Mouse (Mus musculus): ENCODE results near the gene Akna.

Gene Akna

GRCm38 (mm10) chr4:63403040-63403959 is at the start of gene Akna:
Gene Akna, minus strand, starts transcription at chr4:63403354.
- DNase-seq (ENCODE audit: low spot score): peak; percentile 70

DNA sequence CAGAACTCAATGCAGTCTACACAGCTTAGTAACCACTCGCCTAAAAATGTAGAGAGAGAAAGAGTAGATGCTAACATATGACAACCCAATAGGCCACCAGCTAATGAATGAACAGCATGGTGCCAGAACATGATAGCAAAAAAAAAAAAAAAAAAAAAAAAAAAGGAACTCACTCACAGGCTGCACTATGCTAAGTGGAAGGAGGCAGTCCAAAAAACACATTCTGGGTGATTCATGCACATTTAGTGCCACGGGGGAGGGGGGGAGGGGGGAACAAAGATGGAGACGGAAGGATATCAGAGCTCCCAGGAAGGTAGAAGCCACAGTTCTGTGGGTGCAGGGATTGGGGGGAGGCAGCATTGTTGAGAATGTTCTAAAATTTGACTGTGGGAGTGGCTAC is 49.4 kb upstream of the Akna start:
- no peak for DNase-seq (ENCODE audit: low spot score)

GRCm38 (mm10) chr4:63450551-63450950 is 47.4 kb upstream of the Akna start:
- DNase-seq (ENCODE audit: low spot score): no peak

DNA sequence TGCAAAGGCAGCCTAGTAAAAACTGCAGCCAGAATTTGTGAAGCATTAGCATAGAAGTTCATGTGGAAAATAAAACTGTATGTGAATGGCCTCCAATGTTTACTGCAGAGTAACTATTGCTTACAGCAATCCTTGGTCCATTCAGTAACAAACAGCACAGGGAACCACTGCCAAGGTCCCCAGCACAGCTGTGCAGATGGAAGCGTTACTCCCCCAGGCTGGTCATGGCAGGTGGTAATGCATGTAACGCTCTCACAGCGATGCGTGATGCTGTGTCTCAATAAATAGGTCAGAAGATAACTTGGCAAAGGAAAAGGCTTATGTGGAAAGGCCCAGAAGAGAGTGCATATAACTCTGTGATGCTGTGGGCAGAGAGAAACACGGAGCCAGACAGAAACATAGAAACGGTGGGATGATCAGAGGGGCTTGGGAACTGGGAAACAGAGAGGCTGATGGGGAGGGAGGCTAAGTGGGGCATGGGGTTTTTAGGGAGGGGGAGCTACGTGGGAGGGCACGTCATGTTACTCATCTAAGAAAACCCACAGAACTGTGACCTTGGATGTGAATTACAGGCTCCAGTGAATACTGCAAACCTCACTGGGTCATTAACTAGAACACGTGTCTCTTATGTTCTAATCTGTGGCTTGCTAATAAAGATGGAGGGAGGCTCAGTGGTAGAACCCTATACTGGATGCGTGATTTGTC is 41.4 kb upstream of the Akna start:
- DNase-seq (ENCODE audit: low spot score): no peak

DNA sequence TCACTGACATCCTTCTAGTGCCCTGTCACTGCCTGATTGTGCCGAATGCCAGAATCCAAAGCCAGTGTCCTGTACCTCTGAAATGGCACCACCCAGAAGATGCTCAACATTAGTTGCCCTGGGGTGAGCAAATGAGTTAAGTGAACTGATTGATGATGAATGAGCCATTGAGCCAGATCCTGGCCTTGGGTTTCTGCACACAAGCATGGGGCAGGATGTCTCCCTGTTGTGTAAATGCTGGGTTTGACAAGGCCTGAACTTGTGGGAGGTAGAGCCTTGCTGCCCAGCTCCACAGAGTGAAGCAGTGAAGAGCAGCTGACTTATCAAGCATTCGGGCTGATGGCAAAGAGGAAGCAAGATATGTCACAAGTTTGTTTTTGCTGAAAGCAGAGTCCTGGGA is 39.9 kb upstream of the Akna start:
- no peak for DNase-seq (ENCODE audit: low spot score)

GRCm38 (mm10) chr4:63441616-63442015 is 38.5 kb upstream of the Akna start:
- no peak for DNase-seq (ENCODE audit: low spot score)

GRCm38 (mm10) chr4:63440262-63440661 is 37.1 kb upstream of the Akna start:
- DNase-seq (ENCODE audit: low spot score): no peak

DNA sequence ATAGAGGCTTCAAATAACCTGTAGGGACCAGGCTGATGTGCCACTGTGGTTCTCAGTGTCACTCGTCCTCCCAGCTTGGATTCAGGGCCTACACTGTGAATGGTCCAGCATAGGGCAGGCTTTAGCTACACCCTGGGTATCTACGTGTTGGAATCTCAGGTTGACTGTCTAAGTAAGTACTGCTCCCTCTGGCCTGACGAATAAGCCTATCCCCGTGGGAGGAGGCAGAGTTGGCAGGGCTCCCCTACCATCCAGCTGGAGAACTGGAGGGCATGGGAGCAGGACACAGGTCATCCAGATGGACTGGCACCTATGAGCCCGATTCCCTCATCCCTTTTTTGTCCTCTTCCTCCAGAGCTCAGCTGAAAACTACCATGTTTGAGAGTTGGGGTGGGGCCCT is 34.8 kb upstream of the Akna start:
- no peak for DNase-seq (ENCODE audit: low spot score)

- DNase-seq (ENCODE audit: low spot score): no peak
Measured at GRCm38 (mm10) chr4:63437119-63437815, 34.1 kb upstream of the Akna start.

DNA sequence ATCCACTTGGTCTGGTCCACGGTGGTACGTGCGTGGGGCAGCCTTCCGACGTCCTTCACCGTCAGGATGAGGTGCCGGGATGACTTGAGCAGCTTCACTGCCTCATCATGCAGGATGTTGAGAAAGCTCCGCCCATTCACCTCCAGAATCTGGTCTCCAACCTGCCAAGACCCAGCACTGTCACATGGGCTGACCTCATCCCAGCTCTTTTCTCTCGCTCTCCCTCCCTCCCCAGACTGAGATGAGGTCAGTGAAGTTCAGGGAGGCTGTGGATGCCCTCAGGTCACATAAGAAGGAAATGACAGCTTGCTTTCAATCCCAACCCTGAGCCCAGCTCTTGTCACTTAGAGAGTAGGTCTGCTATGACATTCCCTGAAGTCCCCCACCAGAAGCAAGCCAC is 32.2 kb upstream of the Akna start:
- DNase-seq (ENCODE audit: low spot score): no peak

DNA sequence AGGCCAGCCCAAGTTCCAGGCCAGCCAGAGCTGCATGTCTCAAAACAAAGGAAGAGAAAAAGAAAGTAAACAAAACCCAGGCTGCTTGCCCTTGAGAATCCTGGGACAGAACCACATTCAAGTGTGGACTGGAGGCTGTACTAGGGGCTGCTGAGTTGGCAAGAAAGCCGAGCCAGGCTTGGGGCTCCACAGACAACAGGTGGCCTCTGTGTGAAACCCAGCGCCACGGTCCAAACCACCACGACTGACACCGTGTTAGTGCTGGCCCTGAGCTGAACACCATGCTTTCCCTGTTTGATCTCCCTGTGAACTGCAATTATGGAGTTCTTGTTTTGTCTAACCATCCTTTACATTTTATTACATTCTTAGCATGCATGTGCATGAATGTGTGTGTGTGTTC is 27.9 kb upstream of the Akna start:
- DNase-seq (ENCODE audit: low spot score): no peak

DNA sequence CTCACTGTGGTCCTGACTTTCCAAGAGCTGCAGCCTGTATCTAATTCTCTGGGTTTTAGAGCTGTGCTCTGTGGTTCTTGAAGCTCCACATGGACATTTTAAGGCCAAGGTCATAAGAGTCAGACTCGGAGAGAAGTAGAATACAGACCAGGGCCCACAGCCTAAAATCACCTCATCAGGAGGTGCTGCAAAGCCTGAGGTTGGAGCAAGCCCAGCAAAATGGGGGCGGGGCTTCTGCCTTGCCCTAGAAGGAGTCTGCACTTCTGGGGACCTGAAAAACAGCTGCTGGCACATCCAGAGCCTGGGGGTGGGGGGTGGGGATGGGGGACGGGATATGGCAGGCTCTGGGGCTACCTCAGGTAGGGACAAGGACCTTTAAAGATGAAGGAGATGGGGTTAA is 27.2 kb upstream of the Akna start:
- no peak for DNase-seq (ENCODE audit: low spot score)

GRCm38 (mm10) chr4:63426308-63426707 is 23.2 kb upstream of the Akna start:
- no peak for DNase-seq (ENCODE audit: low spot score)

DNA sequence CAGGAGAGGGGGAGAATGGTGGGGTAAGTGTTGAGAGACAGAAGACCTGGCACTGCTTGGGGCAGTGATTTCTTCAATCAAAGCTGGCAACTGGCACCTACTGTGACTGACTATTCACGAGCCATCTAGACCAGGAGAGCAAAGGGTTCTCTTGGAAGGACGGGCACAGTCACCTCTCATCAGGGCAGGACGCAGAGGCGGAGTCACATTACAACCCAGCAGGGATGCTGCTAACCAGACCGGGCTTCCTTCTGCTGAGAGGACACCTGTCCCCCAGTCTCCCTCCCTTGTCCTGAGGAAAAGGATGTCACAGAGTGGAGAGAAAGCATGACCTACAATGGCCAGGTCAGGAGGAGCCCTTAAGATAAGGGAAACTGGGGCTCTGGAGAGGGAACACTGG is 20.7 kb upstream of the Akna start:
- no peak for DNase-seq (ENCODE audit: low spot score)

DNA sequence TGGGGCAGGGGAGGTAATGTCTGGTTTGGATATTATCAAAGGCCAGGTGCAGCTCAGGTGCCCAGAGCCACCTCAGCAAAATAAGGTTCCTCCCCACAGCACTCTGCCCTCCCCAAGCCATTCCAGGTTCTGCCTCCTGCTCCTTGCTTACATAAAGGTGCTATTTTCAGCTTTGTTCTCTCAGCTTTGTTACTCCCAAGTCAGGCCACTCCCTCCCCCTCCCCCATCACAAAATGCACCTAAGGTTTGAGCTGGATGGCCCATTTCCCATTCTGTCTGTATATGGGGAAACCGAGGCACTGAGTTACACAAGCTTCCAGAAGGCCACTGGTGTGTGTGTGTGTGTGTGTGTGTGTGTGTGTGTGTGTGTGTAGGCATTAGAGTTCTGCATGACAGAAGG is 20.1 kb upstream of the Akna start:
- no peak for DNase-seq (ENCODE audit: low spot score)

DNA sequence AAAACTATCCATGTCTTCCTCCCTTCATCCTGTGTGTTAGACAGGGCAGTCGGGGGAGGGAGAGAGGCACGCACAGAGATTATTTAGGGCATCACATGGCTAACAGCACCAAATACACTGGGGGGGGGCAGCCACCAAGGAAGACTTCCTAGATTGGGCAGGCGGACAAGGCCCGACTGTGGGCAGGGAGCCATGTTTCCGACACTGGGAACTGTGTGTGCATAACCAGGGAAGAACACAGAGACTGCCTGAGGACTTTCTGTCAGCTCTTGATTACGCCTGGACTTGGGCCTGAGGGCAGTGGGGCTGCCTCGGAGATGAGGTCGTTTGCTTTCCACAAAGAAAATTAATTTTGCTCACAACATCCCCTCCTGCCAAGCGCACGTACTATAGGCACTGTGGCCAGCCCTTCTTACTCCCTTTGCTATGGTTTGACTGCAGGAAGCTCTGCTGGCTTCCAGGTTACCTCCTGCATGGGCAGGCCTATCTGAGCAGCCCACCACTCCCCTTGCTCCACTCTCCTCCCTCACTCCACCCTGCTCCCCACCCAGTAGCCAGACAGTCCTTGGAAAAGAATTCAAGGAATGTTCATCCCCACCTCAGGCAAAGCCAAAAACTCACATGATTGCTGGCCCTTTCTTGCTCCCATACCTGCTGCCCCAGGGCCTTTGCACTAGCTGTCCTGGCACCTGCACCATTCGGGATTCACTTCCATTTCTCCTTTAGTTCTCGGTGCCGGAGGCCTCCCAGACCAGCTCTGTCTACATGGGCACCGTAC is 17.2 kb upstream of the Akna start:
- DNase-seq (ENCODE audit: low spot score): no peak

DNA sequence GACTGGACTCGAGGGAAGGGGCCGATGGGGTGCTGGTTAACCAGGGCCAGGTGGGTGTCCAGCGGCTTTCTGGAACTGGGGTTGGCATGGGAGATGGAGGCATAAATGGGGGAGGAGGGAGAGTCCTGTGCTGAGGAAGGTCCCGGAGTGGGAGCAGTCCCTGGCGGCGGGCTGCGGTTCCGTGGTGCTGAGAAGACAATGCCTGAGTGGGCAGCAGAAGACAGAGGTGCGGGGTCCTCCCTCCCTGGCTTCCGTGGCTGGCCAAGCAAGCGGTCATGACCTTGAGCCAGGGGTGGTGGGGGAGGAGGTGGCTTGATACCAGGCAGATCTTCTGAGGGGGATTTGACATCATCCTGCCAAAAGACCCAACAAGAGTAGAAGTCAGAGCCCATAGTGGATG is 15.1 kb upstream of the Akna start:
- no peak for DNase-seq (ENCODE audit: low spot score)

GRCm38 (mm10) chr4:63417318-63417957 is 14.3 kb upstream of the Akna start:
- DNase-seq (ENCODE audit: low spot score): peak; percentile 75

GRCm38 (mm10) chr4:63414951-63415350 is 11.8 kb upstream of the Akna start:
- no peak for DNase-seq (ENCODE audit: low spot score)

GRCm38 (mm10) chr4:63411222-63411621 is 8.1 kb upstream of the Akna start:
- DNase-seq (ENCODE audit: low spot score): no peak

DNA sequence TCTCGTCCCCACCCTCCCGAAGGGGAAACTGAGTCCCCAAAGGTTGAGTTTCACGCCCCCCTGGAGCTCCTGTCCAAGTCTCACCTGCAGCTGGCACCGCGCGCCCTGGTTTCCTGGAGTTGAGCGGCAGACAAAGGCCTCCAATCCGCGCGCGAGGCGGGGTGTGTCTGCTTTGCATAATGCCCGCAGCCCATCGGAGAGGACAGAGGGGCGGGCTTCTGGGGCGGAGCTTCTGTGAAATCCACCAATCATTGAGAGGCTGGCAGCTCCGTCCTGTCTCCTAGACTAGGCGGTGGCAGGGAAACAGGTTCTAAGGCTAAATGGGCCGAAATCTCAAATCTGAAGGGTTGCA is 7.4 kb upstream of the Akna start:
- DNase-seq (ENCODE audit: low spot score): peak; percentile 87
